In genomic region chr5:8297719-8298419, GRCm38 (mm10) we compare ENCODE assay signal across 14 mouse cellular contexts.
DNase-seq lines count a peak whose midpoint lies in the region; ATAC-seq lines count a peak whose summit lies in the region.
"Had no signal": no experiment of that assay in that cellular context is flagged by ENCODE, and none has a peak within 500 bp of the region (broad histone marks: within the 10 kb centered on the region; RNA-seq: fewer than 3 reads in every experiment).

No protein-coding gene starts in this region.

- 0 out of 2 replicates have a peak overlapping the region, but pooled peaks have one; percentile 1 for H3K4me2 ChIP-seq in hindbrain, embryonic 15.5 days
- no peak overlapping the region for H3K4me2 ChIP-seq in hindbrain, embryonic 11.5 days (replicated peaks; ENCODE audit: low read depth, low read length)
- H3K4me2 ChIP-seq in limb, embryonic 13.5 days (replicated peaks): peak overlapping the region; percentile 17; the same call in 1 of the 2 replicates

- WGBS in hindbrain, embryonic 15.5 days: 57% methylated on average over 10 of the region's 10 CpGs
- WGBS in hindbrain, embryonic 11.5 days: 72% methylated on average over 10 of the region's 10 CpGs
- 32% methylated on average over 10 of the region's 10 CpGs for WGBS in limb, embryonic 13.5 days

- H3K9ac ChIP-seq in hindbrain, embryonic 15.5 days: no peak overlapping the region
- no peak overlapping the region for H3K9ac ChIP-seq in hindbrain, embryonic 11.5 days (ENCODE audit: low read depth, low read length)
- no peak overlapping the region for H3K9ac ChIP-seq in limb, embryonic 13.5 days

- peak; percentile 79 for ATAC-seq in cerebellum, adult (ENCODE audit: insufficient number of reproducible peaks, low FRiP score, low TSS enrichment)
- ATAC-seq in hindbrain, embryonic 15.5 days (ENCODE audit: low FRiP score, low read depth): peak; percentile 68
- ATAC-seq in hindbrain, embryonic 11.5 days (ENCODE audit: low FRiP score): no peak
- ATAC-seq in limb, embryonic 13.5 days (ENCODE audit: low FRiP score, low read depth): peak; percentile 84; the same call in 1 of the 2 replicates
- ATAC-seq in granulocyte monocyte progenitor cell, adult 5-6 weeks (replicated peaks; ENCODE audit: poor library complexity, severe bottlenecking): no peak
- ATAC-seq in megakaryocyte progenitor cell, adult 5-6 weeks (replicated peaks; ENCODE audit: poor library complexity): no peak

- peaks cover 6% of the 10 kb centered on the region for H3K4me1 ChIP-seq in hindbrain, embryonic 15.5 days (replicated peaks)
- no peaks in the 10 kb centered on the region for H3K4me1 ChIP-seq in hindbrain, embryonic 11.5 days (replicated peaks; ENCODE audit: control insufficient read depth, insufficient read depth, low read length)
- H3K4me1 ChIP-seq in limb, embryonic 13.5 days: peaks cover 13% of the 10 kb centered on the region

- no peak overlapping the region for H3K27ac ChIP-seq in hindbrain, embryonic 15.5 days (replicated peaks)
- no peak overlapping the region for H3K27ac ChIP-seq in hindbrain, embryonic 11.5 days (ENCODE audit: low read depth, low read length)
- no peak overlapping the region for H3K27ac ChIP-seq in limb, embryonic 13.5 days
- H3K27ac ChIP-seq: macrophage had no signal

- H3K9me3 ChIP-seq in hindbrain, embryonic 15.5 days: no peaks in the 10 kb centered on the region
- H3K9me3 ChIP-seq in hindbrain, embryonic 11.5 days (ENCODE audit: control insufficient read depth, low read length): no peaks in the 10 kb centered on the region
- H3K9me3 ChIP-seq in limb, embryonic 13.5 days: no peaks in the 10 kb centered on the region
- H3K9me3 ChIP-seq: G1E had no signal

- H3K36me3 ChIP-seq in hindbrain, embryonic 15.5 days: no peaks in the 10 kb centered on the region
- H3K36me3 ChIP-seq in hindbrain, embryonic 11.5 days (ENCODE audit: control insufficient read depth, insufficient read depth, low read length): no peaks in the 10 kb centered on the region
- no peaks in the 10 kb centered on the region for H3K36me3 ChIP-seq in limb, embryonic 13.5 days
- H3K36me3 ChIP-seq: G1E had no signal

- H3K4me3 ChIP-seq in hindbrain, embryonic 15.5 days: no peak overlapping the region
- H3K4me3 ChIP-seq in hindbrain, embryonic 11.5 days (ENCODE audit: low read depth, low read length): no peak overlapping the region
- no peak overlapping the region for H3K4me3 ChIP-seq in limb, embryonic 13.5 days

- H3K27me3 ChIP-seq in hindbrain, embryonic 15.5 days: no peaks in the 10 kb centered on the region
- no peaks in the 10 kb centered on the region for H3K27me3 ChIP-seq in hindbrain, embryonic 11.5 days (ENCODE audit: control insufficient read depth, insufficient read depth, low read length)
- no peaks in the 10 kb centered on the region for H3K27me3 ChIP-seq in limb, embryonic 13.5 days

- no peak for DNase-seq in cerebellum, adult 8-10 months
- no peak for DNase-seq in hindbrain, embryonic 11.5 days (ENCODE audit: low spot score)
- DNase-seq in NIH3T3 (ENCODE audit: low read depth): peak; percentile 21
- DNase-seq: adrenal gland, postnatal 14 days; cerebellum, postnatal 36 days; kidney, postnatal 36 days; thymus, postnatal 36 days had no signal

Comparison
In these comparisons a context has a peak if more than half of its experiments do, and no peak if none do; other contexts are left out.
1. ATAC-seq: peak in cerebellum, adult (single experiment), hindbrain, embryonic 15.5 days (single experiment) and limb, embryonic 13.5 days (single experiment); none in hindbrain, embryonic 11.5 days (single experiment), granulocyte monocyte progenitor cell, adult 5-6 weeks (single experiment) and megakaryocyte progenitor cell, adult 5-6 weeks (single experiment).